In the genomic region with DNA sequence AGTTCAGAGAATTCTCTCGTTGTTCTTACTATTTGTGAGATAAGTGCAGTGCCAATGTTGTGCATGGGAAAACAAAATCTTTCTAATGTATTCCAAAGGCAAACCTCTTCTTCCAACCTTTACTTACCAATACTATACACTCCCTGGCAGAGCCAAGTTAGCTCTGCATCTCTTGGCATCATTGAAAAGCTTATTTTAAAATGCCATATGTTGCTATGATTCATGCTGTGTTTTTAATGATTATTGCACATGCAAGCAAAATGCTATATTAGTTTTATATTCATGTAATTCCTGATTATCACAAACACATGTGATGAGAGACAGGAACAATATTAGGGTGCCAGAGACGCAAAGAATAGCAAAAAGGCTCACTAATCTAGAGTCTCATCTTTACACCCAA, we compare ENCODE assay signal across 28 mouse cellular contexts.
"Had no signal": no experiment of that assay in that cellular context is flagged by ENCODE, and none has a peak within 500 bp of the region (broad histone marks: within the 10 kb centered on the region; RNA-seq: fewer than 3 reads in every experiment).

No protein-coding gene starts in this region.

- H3K27me3 ChIP-seq: heart, embryonic 13.5 days; heart, embryonic 15.5 days; hindbrain, embryonic 13.5 days; hindbrain, embryonic 15.5 days; kidney, embryonic 15.5 days; limb, embryonic 12.5 days; liver, embryonic 13.5 days; liver, embryonic 15.5 days had no signal

- H3K4me2 ChIP-seq: heart, embryonic 11.5 days; heart, embryonic 13.5 days; heart, embryonic 15.5 days; hindbrain, embryonic 13.5 days; hindbrain, embryonic 15.5 days; kidney, embryonic 15.5 days; limb, embryonic 12.5 days; liver, embryonic 11.5 days; liver, embryonic 13.5 days; liver, embryonic 15.5 days had no signal

- H3K9ac ChIP-seq: heart, embryonic 13.5 days; heart, embryonic 15.5 days; hindbrain, embryonic 13.5 days; hindbrain, embryonic 15.5 days; kidney, embryonic 15.5 days; limb, embryonic 12.5 days; liver, embryonic 13.5 days; liver, embryonic 15.5 days; liver, postnatal 0 days had no signal

- H3K4me3 ChIP-seq: heart, adult 2 months; heart, embryonic 13.5 days; heart, embryonic 15.5 days; hindbrain, embryonic 13.5 days; hindbrain, embryonic 15.5 days; kidney, embryonic 15.5 days; left cerebral cortex, adult 2 months; limb, embryonic 10.5 days; limb, embryonic 12.5 days; liver, embryonic 13.5 days; liver, embryonic 15.5 days had no signal

- H3K36me3 ChIP-seq: heart, embryonic 13.5 days; heart, embryonic 15.5 days; hindbrain, embryonic 13.5 days; hindbrain, embryonic 15.5 days; kidney, embryonic 15.5 days; limb, embryonic 10.5 days; limb, embryonic 12.5 days; liver, embryonic 13.5 days; liver, embryonic 15.5 days had no signal

- DNase-seq: gastrocnemius, postnatal 14 days; gastrocnemius, postnatal 36 days; heart, adult 11 months; heart, adult 2 months; heart, postnatal 14 days; heart, postnatal 36 days; kidney, adult 11 months; kidney, adult 2 months; kidney, adult 9 months; kidney, postnatal 14 days; kidney, postnatal 36 days; liver; liver, embryonic 13.5 days; liver, postnatal 0 days had no signal

- H3K27ac ChIP-seq: heart, adult 2 months; heart, embryonic 13.5 days; heart, embryonic 15.5 days; hindbrain, embryonic 13.5 days; hindbrain, embryonic 15.5 days; hindbrain, postnatal 0 days; kidney, embryonic 15.5 days; kidney, postnatal 0 days; left cerebral cortex, adult 2 months; limb, embryonic 10.5 days; limb, embryonic 12.5 days; liver, embryonic 13.5 days; liver, embryonic 15.5 days had no signal

- ATAC-seq: hindbrain, postnatal 0 days; intestine, embryonic 16.5 days; liver, postnatal 0 days had no signal

- H3K9me3 ChIP-seq: heart, embryonic 13.5 days; heart, embryonic 15.5 days; hindbrain, embryonic 13.5 days; hindbrain, embryonic 15.5 days; kidney, embryonic 15.5 days; limb, embryonic 10.5 days; limb, embryonic 12.5 days; liver, embryonic 13.5 days; liver, embryonic 15.5 days had no signal

- H3K4me1 ChIP-seq: heart, embryonic 13.5 days; heart, embryonic 15.5 days; hindbrain, embryonic 13.5 days; hindbrain, embryonic 15.5 days; kidney, embryonic 15.5 days; limb, embryonic 10.5 days; limb, embryonic 12.5 days; liver, embryonic 13.5 days; liver, embryonic 15.5 days had no signal
